Mouse (Mus musculus) embryonic facial prominence, embryonic 14.5 days (tissue): ENCODE measurements around the gene Sirpa. TPM values are rescaled to one million over a fixed set of nuclear protein-coding genes. Genes with fewer than 3 reads are reported as not detected.

Experiments used
- ATAC-seq: fragments of 200-750 bp; cut with Nextera tagmentation; 2 replicates; pipeline ENCODE4 v1.8.0; 2017; ENCODE audit warnings: low read depth, moderate number of reproducible peaks, moderate TSS enrichment
- DNase-seq: peaks from one replicate; pipeline ENCODE4 v3.0.0-alpha.2; 2015; ENCODE audit warnings: low spot score
- H3K27ac ChIP-seq: fragments of 300-500 bp; sonication (generic); replicated peaks from 2 replicates; pipeline ENCODE4 v1.5.1; 2014; ENCODE audit warnings: low read depth, mild to moderate bottlenecking, low read length, moderate library complexity
- H3K27me3 ChIP-seq: fragments of 300-500 bp; sonication (generic); replicated peaks from 2 replicates; pipeline ENCODE4 v1.6.1; 2014; ENCODE audit warnings: low read length; ENCODE audit not compliant: control insufficient read depth, insufficient read depth
- H3K36me3 ChIP-seq: fragments of 300-500 bp; sonication (generic); 2 replicates; pipeline ENCODE4 v1.6.1; 2014; ENCODE audit warnings: low read length, mixed read lengths; ENCODE audit not compliant: control insufficient read depth, insufficient read depth
- H3K4me1 ChIP-seq: fragments of 300-500 bp; sonication (generic); 2 replicates; pipeline ENCODE4 v1.6.1; 2014; ENCODE audit warnings: antibody characterized with exemption, low read length; ENCODE audit not compliant: control insufficient read depth, insufficient read depth
- H3K4me2 ChIP-seq: fragments of 300-500 bp; sonication (generic); 2 replicates; pipeline ENCODE4 v1.6.1; 2014; ENCODE audit warnings: low read depth, mild to moderate bottlenecking, low read length, moderate library complexity, mixed read lengths
- H3K4me3 ChIP-seq: fragments of 300-500 bp; sonication (generic); 2 replicates; pipeline ENCODE4 v1.5.1; 2014; ENCODE audit warnings: low read depth, mild to moderate bottlenecking, low read length
- H3K9ac ChIP-seq: fragments of 300-500 bp; sonication (generic); 2 replicates; pipeline ENCODE4 v1.6.1; 2014; ENCODE audit warnings: low read depth, mild to moderate bottlenecking, low read length, moderate library complexity, mixed read lengths
- H3K9me3 ChIP-seq: fragments of 300-500 bp; sonication (generic); 2 replicates; pipeline ENCODE4 v1.6.1; 2016; ENCODE audit warnings: low read length; ENCODE audit not compliant: control insufficient read depth
- WGBS: fragments of 180-500 bp; shearing (Covaris S2); extraction: QIAGEN DNeasy Blood & Tissue Kit; methylation state at CpG from one replicate; pipeline ENCODE4 v1.1.7; 2014; 5-methylcytosine and 5-hydroxymethylcytosine counted together
- polyA plus RNA-seq: library from polyadenylated mRNA; unstranded; fragments of >200 nt; fragmentation: Nextera tagmentation; extraction: Ambion mirVana; gene quantifications from 2 replicates; pipeline ENCODE4 v1.2.1, GENCODE M21; 2014

The Sirpa gene
- 36.1 and 39.1 TPM in 2 replicates for polyA plus RNA-seq

GRCm38 (mm10) chr2:129592459-129593140 lies at the start of gene Sirpa:
Gene Sirpa, plus strand, starts transcription at chr2:129592835.
- H3K9me3 ChIP-seq: no peaks in the 10 kb centered on the region
- no peaks in the 10 kb centered on the region for H3K27me3 ChIP-seq
- peak within 1 kb of the TSS; percentile 68 for H3K4me2 ChIP-seq
- no peaks in the 10 kb centered on the region for H3K36me3 ChIP-seq
- H3K27ac ChIP-seq: peak within 1 kb of the TSS; percentile 89
- ATAC-seq (peak; percentile 89), DNase-seq (peak; percentile 83)
- WGBS: 1% methylated on average over 30 of the region's 43 CpGs
- peaks cover 8% of the 10 kb centered on the region; the same call in 1 of the 2 replicates for H3K4me1 ChIP-seq
- peak within 1 kb of the TSS; percentile 74 for H3K4me3 ChIP-seq
- H3K9ac ChIP-seq: peak within 1 kb of the TSS; percentile 85

- Histone ChIP-seq H3K27me3 (no peaks in the 10 kb centered on the region), H3K4me3 (no peak overlapping the region), H3K9ac (no peak overlapping the region), H3K27ac (no peak overlapping the region), H3K4me1 (no peaks in the 10 kb centered on the region), H3K4me2 (no peak overlapping the region), H3K36me3 (no peaks in the 10 kb centered on the region), H3K9me3 (no peaks in the 10 kb centered on the region)
- DNase-seq: peak; percentile 62
- peak; percentile 78; the same call in 1 of the 2 replicates for ATAC-seq
- 26% methylated on average over 4 of the region's 4 CpGs for whole genome bisulfite sequencing
These were observed 48.2 kb upstream of the Sirpa start for GRCm38 (mm10) chr2:129544448-129544847.

GRCm38 (mm10) chr2:129544919-129545318 lies 47.7 kb upstream of the Sirpa start:
- Histone ChIP-seq H3K9me3 (no peaks in the 10 kb centered on the region), H3K36me3 (no peaks in the 10 kb centered on the region), H3K9ac (no peak overlapping the region), H3K4me1 (no peaks in the 10 kb centered on the region), H3K27me3 (no peaks in the 10 kb centered on the region), H3K4me3 (no peak overlapping the region), H3K4me2 (no peak overlapping the region), H3K27ac (no peak overlapping the region)
- ATAC-seq (no peak), DNase-seq (no peak)
- 77% methylated on average over 3 of the region's 3 CpGs for WGBS

- 68% methylated on average over 7 of the region's 7 CpGs for WGBS
These were observed 47.0 kb upstream of the Sirpa start for GRCm38 (mm10) chr2:129545596-129545995.

GRCm38 (mm10) chr2:129546772-129547171 lies 45.9 kb upstream of the Sirpa start:
- H3K27ac ChIP-seq: no peak overlapping the region
- H3K4me2 ChIP-seq: no peak overlapping the region
- H3K9ac ChIP-seq: no peak overlapping the region
- 61% methylated on average over 3 of the region's 3 CpGs for WGBS
- no peaks in the 10 kb centered on the region for H3K36me3 ChIP-seq
- no peaks in the 10 kb centered on the region for H3K27me3 ChIP-seq
- H3K4me1 ChIP-seq: no peaks in the 10 kb centered on the region
- DNase-seq (no peak), ATAC-seq (no peak)
- H3K4me3 ChIP-seq: no peak overlapping the region
- no peaks in the 10 kb centered on the region for H3K9me3 ChIP-seq

More at GRCm38 (mm10) chr2:129545596-129545995, 47.0 kb upstream of the Sirpa start:
- H3K27me3 ChIP-seq: no peaks in the 10 kb centered on the region
- H3K4me3 ChIP-seq: no peak overlapping the region
- H3K9me3 ChIP-seq: no peaks in the 10 kb centered on the region
- no peak overlapping the region for H3K27ac ChIP-seq
- ATAC-seq (no peak), DNase-seq (no peak)
- H3K9ac ChIP-seq: no peak overlapping the region
- no peaks in the 10 kb centered on the region for H3K36me3 ChIP-seq
- H3K4me2 ChIP-seq: no peak overlapping the region
- H3K4me1 ChIP-seq: no peaks in the 10 kb centered on the region

- no peak overlapping the region for H3K4me3 ChIP-seq
- H3K27ac ChIP-seq: no peak overlapping the region
- ATAC-seq (no peak), DNase-seq (no peak)
- no peaks in the 10 kb centered on the region for H3K27me3 ChIP-seq
- H3K4me1 ChIP-seq: no peaks in the 10 kb centered on the region
- no peaks in the 10 kb centered on the region for H3K36me3 ChIP-seq
- H3K9me3 ChIP-seq: no peaks in the 10 kb centered on the region
- 63% methylated on average over 9 of the region's 9 CpGs for WGBS
- no peak overlapping the region for H3K9ac ChIP-seq
- no peak overlapping the region for H3K4me2 ChIP-seq
These were observed 43.0 kb upstream of the Sirpa start for GRCm38 (mm10) chr2:129549537-129550135.

- H3K27me3 ChIP-seq: no peaks in the 10 kb centered on the region
- no peak overlapping the region for H3K4me3 ChIP-seq
- no peaks in the 10 kb centered on the region for H3K9me3 ChIP-seq
- H3K4me2 ChIP-seq: no peak overlapping the region
- no peak for DNase-seq
- H3K27ac ChIP-seq: no peak overlapping the region
- H3K36me3 ChIP-seq: no peaks in the 10 kb centered on the region
- WGBS: 63% methylated on average over 2 of the region's 2 CpGs
- H3K9ac ChIP-seq: no peak overlapping the region
- H3K4me1 ChIP-seq: no peaks in the 10 kb centered on the region
- no peak for ATAC-seq
These were observed 41.9 kb upstream of the Sirpa start for GRCm38 (mm10) chr2:129550781-129551180.

- H3K27ac ChIP-seq: no peak overlapping the region
- H3K4me3 ChIP-seq: no peak overlapping the region
- H3K27me3 ChIP-seq: no peaks in the 10 kb centered on the region
- no peaks in the 10 kb centered on the region for H3K9me3 ChIP-seq
- WGBS: 57% methylated on average over 6 of the region's 6 CpGs
- DNase-seq (no peak), ATAC-seq (no peak)
- H3K4me2 ChIP-seq: no peak overlapping the region
- H3K9ac ChIP-seq: no peak overlapping the region
- no peaks in the 10 kb centered on the region for H3K4me1 ChIP-seq
- no peaks in the 10 kb centered on the region for H3K36me3 ChIP-seq
These were observed 36.6 kb upstream of the Sirpa start for GRCm38 (mm10) chr2:129556081-129556480.
